ENCODE assay signal across 8 mouse cellular contexts in the genomic region with DNA sequence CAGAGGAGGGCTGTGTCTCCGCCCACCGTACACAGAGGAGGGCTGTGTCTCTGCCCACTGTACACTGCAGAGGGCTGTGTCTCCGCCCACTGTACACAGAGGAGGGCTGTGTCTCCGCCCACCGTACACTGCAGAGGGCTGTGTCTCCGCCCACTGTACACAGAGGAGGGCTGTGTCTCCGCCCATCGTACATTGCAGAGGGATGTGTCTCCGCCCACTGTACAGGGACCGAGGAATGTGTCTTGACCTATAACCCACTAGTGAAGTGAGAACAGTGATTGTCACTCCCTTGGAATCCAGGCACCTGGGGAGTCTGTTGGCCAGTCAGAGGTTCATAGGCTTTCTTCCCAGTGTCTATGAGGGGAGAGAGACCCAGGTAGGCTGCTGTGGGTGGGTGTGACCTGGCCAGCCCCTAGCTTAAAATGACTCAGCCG. TPM values are rescaled to one million over a fixed set of nuclear protein-coding genes. Genes with fewer than 3 reads are reported as not detected.
DNase-seq lines count a peak whose midpoint lies in the region.

No protein-coding gene starts in this region.

- peak; percentile 6 for DNase-seq in adrenal gland, postnatal 14 days
- no peak for DNase-seq in adrenal gland, postnatal 36 days
- peak; percentile 77 for DNase-seq in thymus, postnatal 0 days (ENCODE audit: low spot score)
- no peak for DNase-seq in thymus, postnatal 25 days
- peak; percentile 92 for DNase-seq in liver
- DNase-seq in yolk sac, embryonic 10.5 days (ENCODE audit: low spot score): peak; percentile 87
- no peak for DNase-seq in right cerebral cortex, postnatal 4 days
- no peak for DNase-seq in left cerebral cortex, postnatal 4 days

- intact Hi-C loops in left cerebral cortex, postnatal 4 days (cut with DNase I): no loop called here

RNA-seq across cellular contexts. Expression of gene Rbm38, which starts 36.6 kb away (rescaled TPM):
- 31.6 and 36.2 TPM in 2 replicates for total RNA-seq in adrenal gland, postnatal 14 days (2021)
- total RNA-seq in adrenal gland, postnatal 36 days (2021): 10 to 100 TPM; 20.8 to 30.0 TPM
- polyA plus RNA-seq in thymus, postnatal 0 days (2015; fragmentation: Nextera tagmentation; extraction: Ambion mirVana): 144 and 151 TPM in 2 replicates
- total RNA-seq in left cerebral cortex, postnatal 4 days (2021): 1 to 10 TPM; 7.5 to 8.1 TPM

RNA-seq across cellular contexts. Expression of gene Rae1, which starts 57.0 kb away (rescaled TPM):
- 55.3 and 65.0 TPM in 2 replicates for total RNA-seq in adrenal gland, postnatal 14 days (2021)
- 10 to 100 TPM; 64.8 to 66.1 TPM for total RNA-seq in adrenal gland, postnatal 36 days (2021)
- 138 and 142 TPM in 2 replicates for polyA plus RNA-seq in thymus, postnatal 0 days (2015; fragmentation: Nextera tagmentation; extraction: Ambion mirVana)
- total RNA-seq in left cerebral cortex, postnatal 4 days (2021): 10 to 100 TPM; 85.7 to 98.0 TPM

Comparison
In these comparisons a context has a peak if more than half of its experiments do, and no peak if none do; other contexts are left out.
1. DNase-seq: peak in adrenal gland, postnatal 14 days (single experiment), thymus, postnatal 0 days (single experiment), liver (single experiment) and yolk sac, embryonic 10.5 days (single experiment); none in adrenal gland, postnatal 36 days (0 of 2), thymus, postnatal 25 days (single experiment), right cerebral cortex, postnatal 4 days (single experiment) and left cerebral cortex, postnatal 4 days (single experiment).